Mouse (Mus musculus): Measurements from ENCODE around the gene Thumpd2. TPM values are rescaled to one million over a fixed set of nuclear protein-coding genes. Genes with fewer than 3 reads are reported as not detected.

Gene Thumpd2
- polyA plus RNA-seq (2015; fragmentation: Nextera tagmentation; extraction: Ambion mirVana), result 6.7 and 7.5 TPM in 2 replicates

GRCm38 (mm10) chr17:81064979-81065311 lies at the start of gene Thumpd2:
Gene Thumpd2, minus strand, starts transcription at chr17:81065082.

Other genes starting within 250 kb of the Thumpd2 start
- 1.2 and 1.3 TPM in 2 replicates for gene Tmem178, start 120.5 kb downstream of the Thumpd2 start, polyA plus RNA-seq (2015; fragmentation: Nextera tagmentation; extraction: Ambion mirVana)

Measured in urinary bladder, postnatal 0 days (tissue).